Mouse (Mus musculus): ENCODE measurements around the gene Arl2.
"Not testable (repeated sequence)": the region's sequence is repeated elsewhere in the genome, so short reads cannot be mapped to it uniquely, and the experiment has no call there.

Gene Arl2

DNA sequence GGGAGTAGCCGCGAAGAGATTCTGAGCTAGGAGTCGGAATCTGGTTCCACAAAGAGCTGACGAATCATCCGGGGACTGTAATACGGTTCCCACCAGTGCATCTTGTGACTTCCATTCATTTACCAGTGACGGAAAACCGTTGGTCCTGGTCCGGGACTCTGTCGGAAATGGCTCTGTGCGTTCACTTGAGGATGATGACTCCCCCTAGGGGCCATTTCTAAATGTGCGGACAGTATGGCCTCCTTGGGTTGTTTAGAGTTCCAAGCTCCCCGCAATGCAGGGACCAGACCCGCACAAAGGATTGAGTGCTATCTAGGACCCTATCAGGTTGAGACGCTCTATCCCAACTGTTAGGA is at the start of gene Arl2:
Arl2 (minus strand) TSS at position 155 of the 356 bp plus-strand sequence.
- ATAC-seq (ENCODE audit: insufficient number of reproducible peaks, low FRiP score, low TSS enrichment) = peak; percentile 69; the same call in 1 of the 2 replicates

DNA sequence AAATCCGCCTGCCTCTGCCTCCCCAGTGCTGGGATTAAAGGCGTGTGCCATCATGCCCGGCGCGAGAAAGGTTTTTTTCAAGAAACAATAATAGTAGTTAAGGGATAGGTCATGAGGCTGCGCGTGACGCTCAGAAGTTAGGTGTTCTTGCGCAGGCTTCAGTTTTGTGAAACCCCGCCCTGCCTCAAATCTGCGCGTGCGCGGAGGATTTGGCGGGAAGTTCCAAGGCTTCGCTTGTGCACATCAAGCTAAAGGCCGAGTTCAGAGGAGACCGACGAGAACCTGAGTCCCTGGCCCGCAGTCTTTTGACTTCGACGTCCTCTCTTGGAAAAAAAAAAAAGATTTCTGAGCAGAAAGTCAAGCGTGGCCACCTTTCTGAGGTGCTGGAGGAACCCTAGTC is 42.8 kb upstream of the Arl2 start, which contains the start of gene Majin:
Majin (plus strand) TSS at position 258 of the 400 bp plus-strand sequence.
- ATAC-seq (ENCODE audit: insufficient number of reproducible peaks, low FRiP score, low TSS enrichment) = no peak

DNA sequence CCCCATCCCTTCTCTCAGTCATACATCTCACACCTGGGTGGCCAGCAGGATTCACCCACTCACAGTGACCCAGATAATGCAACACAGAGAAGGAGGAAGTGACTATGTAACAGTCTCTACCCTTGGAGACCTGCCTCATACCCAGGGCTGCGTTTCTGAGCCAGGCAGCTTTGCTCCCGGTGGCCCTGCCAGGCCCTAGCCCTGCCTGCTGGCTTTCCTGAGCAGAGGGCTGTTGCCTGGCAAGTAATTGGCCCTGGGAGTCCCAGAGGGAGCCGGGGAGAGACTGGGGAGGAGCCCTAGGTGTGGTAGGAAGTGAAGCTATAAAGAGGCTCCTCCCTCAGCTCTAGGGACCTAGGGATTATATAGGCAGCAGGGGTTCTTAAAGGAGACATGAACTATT is 41.2 kb upstream of the Arl2 start:
- peak; percentile 84; the same call in 1 of the 2 replicates for ATAC-seq (ENCODE audit: insufficient number of reproducible peaks, low FRiP score, low TSS enrichment)

DNA sequence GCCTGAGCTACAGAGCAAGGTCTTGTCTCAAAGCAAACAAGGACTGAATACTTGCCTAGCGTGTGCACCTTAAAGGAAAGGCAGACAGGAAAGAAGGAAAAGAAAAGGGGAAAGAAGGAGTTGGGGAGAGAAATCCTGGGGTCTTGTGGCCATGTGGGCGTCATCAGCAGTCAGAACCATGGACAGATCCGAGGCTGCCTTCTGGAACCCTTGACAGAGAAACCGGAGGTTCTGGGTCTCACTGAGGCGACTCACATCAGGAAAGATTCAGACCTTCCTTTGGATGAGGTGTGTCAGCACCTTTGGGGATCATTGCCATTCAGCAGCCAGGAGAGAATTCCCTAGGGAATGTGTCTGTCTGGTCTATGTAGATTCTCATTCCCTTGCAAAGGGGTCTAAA is 40.3 kb upstream of the Arl2 start:
- ATAC-seq (ENCODE audit: insufficient number of reproducible peaks, low FRiP score, low TSS enrichment) = no peak

DNA sequence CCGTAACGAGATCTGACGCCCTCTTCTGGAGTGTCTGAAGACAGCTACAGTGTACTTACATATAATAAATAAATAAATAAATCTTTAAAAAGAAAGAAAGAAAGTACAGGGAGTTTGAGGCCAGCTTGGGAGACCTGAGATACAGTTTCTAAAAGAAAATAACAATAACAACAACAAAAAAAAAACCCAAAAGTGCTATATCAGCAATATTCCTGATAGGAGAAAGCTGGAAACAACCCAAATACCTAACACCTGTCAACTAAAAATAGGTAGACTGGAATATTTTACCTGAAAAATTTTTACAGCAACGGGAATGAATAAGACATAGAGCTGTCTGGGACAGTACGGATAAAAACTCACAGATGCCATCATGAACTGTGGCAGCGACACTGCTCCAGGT is 37.4 kb upstream of the Arl2 start:
- ATAC-seq (ENCODE audit: insufficient number of reproducible peaks, low FRiP score, low TSS enrichment) = no peak

DNA sequence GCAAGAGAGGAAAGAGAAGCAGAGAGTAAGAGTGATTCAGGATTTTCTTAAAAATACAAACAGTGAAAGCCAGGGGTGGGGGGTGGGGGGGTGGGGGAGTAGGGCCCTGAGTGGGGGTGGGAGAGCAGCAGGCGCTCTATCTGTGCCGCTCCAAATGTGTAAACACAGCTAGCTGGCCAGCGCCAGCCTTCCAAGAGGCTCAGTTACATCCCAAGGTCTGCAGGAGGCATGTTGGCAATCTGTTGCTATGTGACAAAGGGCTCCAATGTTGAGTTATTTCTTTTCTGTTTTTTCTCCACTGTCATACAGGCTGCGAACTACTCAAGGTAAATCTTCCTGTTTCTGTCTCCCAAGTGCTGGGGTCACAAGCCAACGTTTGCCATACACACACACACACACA is 33.4 kb upstream of the Arl2 start:
- ATAC-seq (ENCODE audit: insufficient number of reproducible peaks, low FRiP score, low TSS enrichment) = no peak

DNA sequence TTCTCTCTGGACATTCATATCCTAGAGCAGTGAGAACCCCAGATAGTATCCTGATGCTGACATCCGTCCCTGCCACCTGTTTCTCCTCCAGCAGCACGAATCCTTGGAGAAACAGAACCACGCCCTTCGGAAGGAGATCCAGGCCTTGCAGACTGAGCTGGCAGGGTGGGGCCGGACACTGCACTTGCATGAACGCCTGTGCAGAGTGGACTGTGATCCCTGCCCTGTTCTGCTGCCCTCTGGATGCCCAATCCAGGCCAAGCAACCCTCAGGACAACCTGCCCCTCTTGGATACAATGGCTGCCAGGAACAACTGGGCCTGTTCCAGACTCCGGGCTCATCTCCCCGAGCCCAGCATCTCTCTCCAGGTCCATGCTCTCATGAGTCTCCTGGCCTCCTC is 29.9 kb upstream of the Arl2 start:
- no peak for ATAC-seq (ENCODE audit: insufficient number of reproducible peaks, low FRiP score, low TSS enrichment)

DNA sequence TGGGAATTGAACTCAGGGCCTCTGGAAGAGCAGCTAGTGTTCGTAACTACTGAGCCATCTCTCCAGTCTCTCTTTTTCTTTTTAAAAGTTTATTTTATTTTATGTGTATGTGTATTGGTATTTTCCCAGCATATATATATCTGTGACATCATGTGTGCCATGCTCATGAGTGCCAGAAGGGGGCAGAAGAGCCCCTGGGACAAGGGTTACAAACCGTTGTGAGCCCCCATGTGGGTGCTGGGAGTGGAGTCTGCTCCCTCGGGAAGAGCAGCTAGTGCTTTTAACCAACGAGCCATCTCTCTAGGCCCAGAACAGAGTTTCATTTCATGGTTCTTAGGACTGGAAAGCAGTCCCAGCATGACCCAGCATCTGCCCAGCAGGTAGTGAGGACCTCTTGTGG is 25.4 kb upstream of the Arl2 start:
- no peak for ATAC-seq (ENCODE audit: insufficient number of reproducible peaks, low FRiP score, low TSS enrichment)

DNA sequence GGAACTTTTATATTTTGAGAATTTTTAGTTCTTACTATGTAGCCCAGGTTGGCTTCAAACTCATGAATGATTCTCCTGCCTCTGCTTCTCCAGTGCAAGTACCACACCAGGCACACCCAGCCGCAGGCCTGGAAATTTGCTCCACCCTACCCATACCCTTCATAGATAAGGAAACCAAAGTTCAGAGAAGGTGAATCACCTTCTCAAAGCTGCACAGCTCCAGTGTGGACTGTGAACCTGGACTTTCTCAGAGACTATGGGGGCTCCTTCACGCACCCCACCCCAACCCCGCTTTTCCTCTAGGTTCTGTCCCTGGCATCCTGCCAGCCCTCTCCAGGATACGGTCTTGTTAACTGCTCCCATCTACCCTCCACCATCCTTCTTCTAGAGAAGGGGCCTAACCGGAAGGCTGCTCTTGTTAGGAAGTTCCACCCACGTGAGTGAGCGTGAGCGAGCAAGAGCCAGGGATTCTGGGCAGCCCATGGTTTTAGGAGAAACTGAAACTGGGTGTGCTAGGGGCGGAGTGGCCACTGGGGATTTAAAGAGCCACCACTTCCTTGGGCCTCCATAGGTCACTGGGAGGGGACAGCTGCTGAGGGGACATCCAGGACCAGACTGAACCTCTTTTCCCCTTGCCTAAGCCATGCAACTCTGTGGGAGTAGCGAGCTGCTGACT is 22.7 kb upstream of the Arl2 start:
- no peak for ATAC-seq (ENCODE audit: insufficient number of reproducible peaks, low FRiP score, low TSS enrichment)

DNA sequence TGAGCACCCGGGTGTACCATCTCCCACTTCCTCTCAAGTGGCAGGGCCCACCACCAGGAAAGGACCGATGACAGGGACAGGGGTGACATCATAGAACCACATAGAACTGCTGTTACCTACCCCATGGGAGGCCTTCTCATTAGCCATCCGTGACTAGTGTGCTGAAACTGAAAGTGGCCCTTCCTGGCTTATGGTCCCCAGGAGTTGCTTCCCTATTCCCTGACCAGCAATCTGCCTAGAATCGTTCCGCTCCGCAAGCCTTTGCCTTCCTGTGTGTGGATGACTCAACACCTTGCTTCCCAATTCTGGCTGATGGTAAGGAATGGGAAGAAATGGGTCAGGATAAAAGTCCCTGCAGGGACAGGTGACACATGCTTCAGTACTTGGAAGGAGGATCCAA is 15.9 kb upstream of the Arl2 start:
- ATAC-seq (ENCODE audit: insufficient number of reproducible peaks, low FRiP score, low TSS enrichment) = no peak

DNA sequence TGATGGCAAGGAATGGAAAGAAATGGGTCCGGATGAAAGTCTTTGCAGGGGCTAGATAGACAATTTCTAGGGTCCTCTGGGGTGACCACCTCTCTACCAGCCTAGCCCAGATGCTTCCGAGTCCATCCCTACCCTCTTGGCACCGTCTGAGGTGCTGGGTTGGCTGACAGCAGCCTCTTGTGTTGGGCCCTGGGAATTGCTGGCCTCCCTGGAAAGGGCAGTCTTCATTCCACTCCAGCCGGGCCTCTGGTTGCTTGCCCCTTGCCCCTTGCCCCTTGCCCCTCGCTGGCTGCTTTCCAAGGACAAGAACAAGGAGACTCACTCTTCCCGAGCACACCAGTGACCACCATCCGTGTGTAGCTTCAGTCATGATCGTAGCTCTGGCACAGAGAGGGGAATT is 15.0 kb upstream of the Arl2 start:
- no peak for ATAC-seq (ENCODE audit: insufficient number of reproducible peaks, low FRiP score, low TSS enrichment)

DNA sequence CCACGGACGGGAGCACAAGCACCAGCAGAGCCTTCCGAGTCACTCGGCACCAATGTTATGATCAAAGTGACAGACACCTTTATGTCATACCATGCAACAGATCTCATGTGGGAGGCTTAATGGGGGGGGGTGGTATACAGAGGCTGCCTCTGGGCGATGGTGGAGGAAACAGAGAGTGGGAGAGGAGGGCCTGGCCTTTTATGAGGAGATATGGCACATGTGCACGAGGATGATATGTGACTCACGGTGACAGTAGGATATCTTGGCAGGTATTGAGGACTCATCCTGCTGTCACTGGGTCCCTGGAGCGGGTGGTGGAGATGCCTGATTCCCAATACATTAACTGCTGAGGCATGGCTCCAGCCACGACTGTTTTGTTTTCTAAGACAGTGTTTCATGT is 13.8 kb upstream of the Arl2 start:
- no peak for ATAC-seq (ENCODE audit: insufficient number of reproducible peaks, low FRiP score, low TSS enrichment)

DNA sequence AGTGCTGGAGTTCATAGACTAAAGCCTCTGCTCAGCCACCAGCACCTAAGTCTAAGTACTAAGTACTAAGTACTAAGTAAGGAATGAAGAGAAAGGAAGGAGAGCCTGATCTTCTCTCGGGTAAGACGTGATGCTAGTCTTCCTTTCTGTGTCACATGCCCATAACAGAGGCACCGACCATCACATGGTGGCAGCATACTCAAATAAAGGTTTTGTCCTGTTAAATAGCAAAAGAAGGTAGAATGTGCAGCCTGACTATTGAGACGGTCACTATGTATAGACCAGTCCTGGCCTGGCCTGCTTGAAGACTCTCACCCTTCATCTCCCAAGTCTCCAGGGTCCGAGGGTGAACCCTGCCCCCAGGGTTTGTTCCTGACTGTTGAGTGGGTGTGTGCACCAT is 3.5 kb upstream of the Arl2 start:
- no peak for ATAC-seq (ENCODE audit: insufficient number of reproducible peaks, low FRiP score, low TSS enrichment)

DNA sequence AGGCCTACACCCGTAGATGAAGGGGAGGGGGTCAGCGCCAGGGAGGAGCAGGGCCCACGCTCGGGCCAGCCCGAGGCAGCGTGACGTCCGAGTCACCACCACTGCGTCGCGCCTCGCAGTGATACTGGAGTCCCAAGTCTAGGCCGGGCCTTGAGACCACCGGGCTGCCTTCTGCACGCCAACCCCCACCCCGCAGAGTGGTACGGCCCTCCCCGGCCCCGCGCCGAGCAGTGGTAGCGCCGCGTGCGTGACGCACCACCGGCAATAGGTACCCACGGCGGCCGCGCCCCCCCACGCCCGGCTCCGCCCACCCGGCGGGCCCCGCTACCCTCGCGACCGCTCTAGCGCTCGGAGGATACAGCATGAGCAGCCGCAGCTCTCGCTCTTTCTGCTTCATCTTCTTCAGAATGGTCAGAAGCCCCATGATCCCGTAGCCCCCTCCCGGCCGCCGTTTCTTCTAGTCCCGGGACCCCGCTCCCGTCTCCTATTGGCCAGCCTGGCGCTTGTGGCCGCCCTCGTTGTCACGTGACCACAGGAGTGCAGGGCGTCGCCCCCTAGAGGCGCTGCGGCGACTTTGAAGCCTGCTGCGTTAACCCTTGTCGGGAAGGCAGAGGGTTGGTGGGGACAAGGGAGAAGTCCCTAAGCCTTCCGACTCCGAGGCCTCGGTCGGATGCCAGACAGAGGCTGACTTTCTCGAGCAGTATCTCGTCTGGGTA is 512 bp downstream of the Arl2 start, which contains the start of gene Batf2:
Batf2 (plus strand) TSS at position 306 of the 716 bp plus-strand sequence.
- ATAC-seq (ENCODE audit: insufficient number of reproducible peaks, low FRiP score, low TSS enrichment) = peak; percentile 82

DNA sequence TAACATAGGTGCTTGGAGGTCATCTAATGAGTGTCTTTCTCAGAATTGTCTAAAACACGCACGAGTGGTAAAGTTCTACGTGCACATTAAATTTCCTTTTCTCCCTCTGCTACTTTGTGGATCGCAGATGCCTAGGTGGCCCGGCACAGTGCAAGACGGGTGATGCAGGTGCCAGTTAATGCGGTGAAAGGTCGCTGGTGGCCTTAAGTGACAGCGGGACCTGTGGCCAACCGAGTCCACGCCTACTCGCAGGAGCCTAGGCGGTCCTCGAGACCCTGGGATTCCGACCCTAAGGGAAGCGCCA is 1.0 kb downstream of the Arl2 start:
- no peak for ATAC-seq (ENCODE audit: insufficient number of reproducible peaks, low FRiP score, low TSS enrichment)

DNA sequence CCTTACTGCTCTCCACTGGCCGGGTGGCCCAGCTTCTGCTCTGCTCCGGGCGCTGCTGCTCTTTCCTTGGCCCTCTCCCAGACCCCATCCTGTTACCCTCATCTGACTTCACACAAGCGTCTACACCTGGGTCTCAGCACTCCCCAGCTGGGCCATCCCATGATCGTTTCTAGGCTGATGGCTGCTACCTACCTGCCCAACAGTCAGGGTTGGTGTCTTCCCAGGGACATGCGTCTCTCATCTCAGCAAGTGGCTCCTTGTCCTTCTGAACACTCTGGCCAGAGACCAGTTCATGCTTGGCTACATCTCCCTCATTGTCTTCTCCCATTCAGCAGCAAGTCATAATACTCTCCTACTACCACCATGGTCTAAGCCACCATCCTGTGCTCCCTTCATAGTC is 1.6 kb downstream of the Arl2 start:
- no peak for ATAC-seq (ENCODE audit: insufficient number of reproducible peaks, low FRiP score, low TSS enrichment)

DNA sequence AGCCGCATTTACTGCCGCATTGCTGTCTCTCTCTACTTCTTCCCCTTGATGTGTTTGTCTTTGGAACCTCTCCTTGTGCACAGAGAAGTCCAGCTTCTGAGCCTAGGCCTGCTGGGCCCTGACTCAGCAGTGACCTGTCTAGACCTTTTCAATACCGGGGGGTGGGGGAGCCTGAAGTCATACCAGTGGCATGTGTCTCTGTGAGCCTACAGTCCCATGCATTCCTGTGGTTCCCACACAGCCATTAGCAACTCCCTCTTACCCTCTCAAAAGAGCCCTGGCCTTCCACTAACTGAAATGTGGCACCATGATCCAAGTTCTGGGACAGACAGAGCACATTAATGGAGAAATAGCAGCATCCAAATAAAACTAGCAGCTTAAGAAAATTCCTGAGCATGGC is 5.0 kb downstream of the Arl2 start:
- ATAC-seq (ENCODE audit: insufficient number of reproducible peaks, low FRiP score, low TSS enrichment) = no peak

DNA sequence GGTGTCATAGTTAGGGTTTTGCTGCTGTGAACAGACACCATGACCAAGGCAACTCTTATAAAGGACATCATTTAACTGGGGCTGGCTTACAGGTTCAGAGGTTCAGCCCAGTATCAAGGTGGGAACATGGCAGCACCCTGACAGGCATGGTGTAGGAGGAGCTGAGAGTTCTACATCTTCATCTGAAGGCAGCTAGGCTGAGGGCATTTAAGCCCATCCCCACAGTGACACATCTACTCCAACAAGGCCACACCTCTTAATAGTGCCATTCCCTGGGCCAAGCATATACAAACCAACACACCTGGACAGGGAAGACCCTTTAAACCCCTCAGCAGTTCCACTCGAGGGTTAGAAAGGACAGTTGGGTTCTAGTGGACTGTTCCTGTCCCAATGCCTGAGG is 8.2 kb downstream of the Arl2 start:
- not testable (repeated sequence) for ATAC-seq (ENCODE audit: insufficient number of reproducible peaks, low FRiP score, low TSS enrichment)

DNA sequence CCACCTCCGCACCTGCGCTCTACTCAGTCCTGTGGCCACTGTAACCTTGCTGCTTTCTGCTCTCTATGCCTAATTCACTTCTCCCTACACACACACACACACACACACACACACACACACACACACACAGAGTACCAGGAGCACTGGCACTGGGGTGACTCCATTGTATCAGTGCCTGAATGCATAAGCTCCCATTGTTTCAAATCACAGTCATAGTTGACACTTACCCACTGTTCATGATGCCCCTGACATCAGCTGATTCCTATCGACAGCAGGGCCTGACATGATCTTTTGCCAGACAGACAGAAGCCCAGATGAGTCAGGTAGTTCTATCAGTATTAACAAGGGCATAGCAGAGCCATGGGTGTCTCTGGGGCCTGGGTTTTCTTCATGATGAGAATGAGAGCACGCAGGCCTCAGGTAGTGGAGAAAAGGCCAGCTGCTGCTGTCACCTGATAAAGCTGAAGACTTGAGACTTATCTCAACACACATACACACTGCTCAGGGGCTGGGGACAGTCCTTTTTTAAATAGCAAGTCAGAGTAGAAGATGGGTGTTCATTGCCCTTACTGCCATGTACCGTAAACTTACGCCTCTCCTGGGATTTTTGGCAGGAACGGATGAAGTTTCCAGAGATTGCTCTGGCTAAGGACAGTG is 9.0 kb downstream of the Arl2 start:
- no peak for ATAC-seq (ENCODE audit: insufficient number of reproducible peaks, low FRiP score, low TSS enrichment)

DNA sequence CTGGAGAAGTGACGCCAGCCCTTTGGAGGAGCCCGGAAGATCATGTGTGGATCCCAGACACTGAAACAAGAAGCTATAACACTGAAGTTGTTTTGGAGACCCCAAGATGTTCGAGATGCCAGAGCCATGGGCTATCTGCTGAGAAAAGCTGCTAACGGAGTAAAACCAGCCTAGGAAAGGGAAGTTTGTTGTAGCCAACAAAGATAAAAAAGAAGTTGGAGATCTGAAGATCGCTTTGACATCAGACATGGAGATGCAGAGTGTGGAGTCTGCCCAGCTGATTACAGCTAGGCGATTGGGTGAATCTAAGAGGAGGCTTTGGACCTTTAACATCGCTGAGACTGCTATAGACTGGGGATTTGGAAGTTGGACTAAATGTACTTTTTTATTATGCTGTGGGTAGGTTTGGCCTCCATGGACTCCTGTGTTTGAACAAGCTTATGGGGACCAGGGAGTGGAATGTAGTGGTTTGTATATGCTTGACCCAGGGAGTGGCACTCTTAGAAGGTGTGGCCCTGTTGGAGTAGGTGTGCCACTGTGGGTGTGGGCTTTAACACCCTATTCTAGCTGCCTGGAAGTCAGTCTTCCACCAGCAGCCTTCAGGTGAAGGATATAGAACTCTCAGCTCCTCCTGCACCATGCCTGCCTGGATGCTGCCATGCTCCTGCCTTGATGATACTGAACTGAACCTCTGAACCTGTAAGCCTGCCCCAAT is 10.8 kb downstream of the Arl2 start:
- not testable (repeated sequence) for ATAC-seq (ENCODE audit: insufficient number of reproducible peaks, low FRiP score, low TSS enrichment)

DNA sequence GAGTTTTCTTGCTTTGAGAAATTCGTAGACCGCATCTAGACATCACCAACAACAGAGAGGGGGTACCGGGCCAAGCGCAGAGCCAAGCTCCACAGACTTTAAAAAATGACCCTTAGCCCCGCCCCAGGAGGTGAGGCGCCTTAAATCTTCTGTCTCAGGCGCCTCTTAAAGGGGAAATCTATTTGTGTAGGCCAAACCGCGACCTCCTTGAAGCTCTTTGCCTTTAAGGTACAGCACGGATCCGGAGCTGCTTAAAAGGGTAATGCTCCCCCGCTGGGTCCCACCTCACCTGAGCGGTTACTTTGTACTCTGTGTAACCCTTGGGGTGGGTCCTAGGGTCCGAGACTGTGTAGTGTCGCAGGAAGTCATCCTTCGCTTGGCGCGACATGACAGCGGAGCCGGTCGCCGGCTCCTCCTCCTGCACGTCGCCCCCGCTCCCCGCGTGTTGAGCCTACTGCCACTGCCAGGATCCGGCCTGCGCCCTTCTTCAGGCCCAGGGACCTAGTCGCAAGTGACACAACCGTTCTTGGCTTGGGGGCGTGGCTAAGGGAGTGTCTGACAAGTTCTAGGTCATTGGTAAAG is 13.5 kb downstream of the Arl2 start, which contains the start of gene Snx15:
Snx15 (minus strand) TSS at position 545 of the 582 bp plus-strand sequence.
- ATAC-seq (ENCODE audit: insufficient number of reproducible peaks, low FRiP score, low TSS enrichment) = peak; percentile 96
